Mouse (Mus musculus) kidney, postnatal 10 days (tissue): ENCODE measurements around the gene Lpcat3.

Experiments
- DNase-seq: peaks from one replicate; pipeline ENCODE4 v3.0.0; 2021; ENCODE audit warnings: mixed read lengths

Lpcat3 gene

GRCm38 (mm10) chr6:124708289-124708889 lies 45.6 kb downstream of the Lpcat3 start:
- DNase-seq, result no peak

GRCm38 (mm10) chr6:124711824-124712782 lies 49.3 kb downstream of the Lpcat3 start, which contains the start of the genes Emg1 and Phb2:
Gene Emg1 (minus strand): TSS chr6:124712178.
Gene Phb2 (plus strand): TSS chr6:124712336.
- peak; percentile 99 for DNase-seq

GRCm38 (mm10) chr6:124712918-124713317 lies 50.1 kb downstream of the Lpcat3 start:
- DNase-seq, result no peak

- peak; percentile 77 for DNase-seq
Observed at GRCm38 (mm10) chr6:124716864-124717490, 54.1 kb downstream of the Lpcat3 start.

GRCm38 (mm10) chr6:124717968-124718367 lies 55.1 kb downstream of the Lpcat3 start:
- no peak for DNase-seq

GRCm38 (mm10) chr6:124718703-124719102 lies 55.9 kb downstream of the Lpcat3 start:
- DNase-seq, result peak; percentile 76

- DNase-seq, result no peak
Observed at GRCm38 (mm10) chr6:124719354-124719978, 56.6 kb downstream of the Lpcat3 start.

GRCm38 (mm10) chr6:124720904-124721303 lies 58.1 kb downstream of the Lpcat3 start:
- DNase-seq, result no peak

- DNase-seq, result no peak
Observed at GRCm38 (mm10) chr6:124722876-124723473, 60.1 kb downstream of the Lpcat3 start.

GRCm38 (mm10) chr6:124723541-124723940 lies 60.7 kb downstream of the Lpcat3 start:
- DNase-seq, result no peak

GRCm38 (mm10) chr6:124724472-124724871 lies 61.6 kb downstream of the Lpcat3 start:
- no peak for DNase-seq

- DNase-seq, result no peak
Observed at GRCm38 (mm10) chr6:124728621-124729020, 65.8 kb downstream of the Lpcat3 start.

- no peak for DNase-seq
Observed at GRCm38 (mm10) chr6:124729850-124730705, 67.3 kb downstream of the Lpcat3 start.

- no peak for DNase-seq
Observed at GRCm38 (mm10) chr6:124731038-124731437, 68.2 kb downstream of the Lpcat3 start.

- DNase-seq, result no peak
Observed at GRCm38 (mm10) chr6:124732476-124733370, 69.9 kb downstream of the Lpcat3 start.

- no peak for DNase-seq
Observed at GRCm38 (mm10) chr6:124734417-124734816, 71.6 kb downstream of the Lpcat3 start.

GRCm38 (mm10) chr6:124737040-124737439 lies 74.2 kb downstream of the Lpcat3 start:
- DNase-seq, result no peak

- DNase-seq, result peak; percentile 89
Observed at GRCm38 (mm10) chr6:124738511-124739023, 75.7 kb downstream of the Lpcat3 start, which contains the start of gene Ptpn6. Gene Ptpn6 (minus strand): TSS chr6:124738714.

- DNase-seq, result no peak
Observed at GRCm38 (mm10) chr6:124739231-124739796, 76.5 kb downstream of the Lpcat3 start.
